Mouse (Mus musculus): Measurements from ENCODE around the gene Zdhhc18. TPM values are rescaled to one million over a fixed set of nuclear protein-coding genes. Genes with fewer than 3 reads are reported as not detected.
A peak's percentile ranks its signal among the peaks of the same experiment; 100 is the strongest.

Zdhhc18 gene
- total and polyA plus RNA-seq, 3 experiments, result 4.4 to 11.6 (median 9.6) TPM

GRCm38 (mm10) chr4:133680206-133680786 is 30.3 kb upstream of the Zdhhc18 start:
- DNase-seq (ENCODE audit: low spot score) (no peak), ATAC-seq (ENCODE audit: extremely low read depth, insufficient number of reproducible peaks, low FRiP score, poor library complexity, severe bottlenecking) (no peak)
- H3K27me3 ChIP-seq (ENCODE audit: insufficient read depth, low read length), result no peaks in the 10 kb centered on the region; the same call in 1 of the 2 replicates
- H3K4me3 ChIP-seq (ENCODE audit: low read depth, low read length), result 0 out of 2 replicates have a peak overlapping the region, but pooled peaks have one; percentile 18
- no peaks in the 10 kb centered on the region for H3K9me3 ChIP-seq (replicated peaks)
- peaks cover 89% of the 10 kb centered on the region for H3K4me1 ChIP-seq (ENCODE audit: insufficient read depth, low read depth, low read length)
- H3K36me3 ChIP-seq (replicated peaks), result peaks cover 76% of the 10 kb centered on the region
- TF ChIP-seq CTCF (IDR thresholded peaks at IDR 0.05; ENCODE audit: low read depth, low read length), result no peak
- no peak for TF ChIP-seq GATA1 (IDR thresholded peaks at IDR 0.05; ENCODE audit: borderline replicate concordance, low read length)

GRCm38 (mm10) chr4:133679629-133680028 is 29.7 kb upstream of the Zdhhc18 start:
- H3K36me3 ChIP-seq (replicated peaks), result peaks cover 70% of the 10 kb centered on the region
- TF ChIP-seq GATA2 (IDR thresholded peaks at IDR 0.05; ENCODE audit: borderline replicate concordance, low read depth, low read length) (no peak), POLR2AphosphoS5 (IDR thresholded peaks at IDR 0.05; ENCODE audit: insufficient replicate concordance, low read depth, low read length) (no peak), GATA1 (IDR thresholded peaks at IDR 0.05; ENCODE audit: borderline replicate concordance, low read length) (no peak), CTCF (IDR thresholded peaks at IDR 0.05; ENCODE audit: low read depth, low read length) (no peak), TAL1 (conservative IDR thresholded peaks at IDR 0.05; ENCODE audit: low read depth, low read length) (no peak)
- no peak for ATAC-seq (ENCODE audit: extremely low read depth, insufficient number of reproducible peaks, low FRiP score, poor library complexity, severe bottlenecking)
- H3K27me3 ChIP-seq (ENCODE audit: insufficient read depth, low read length), result no peaks in the 10 kb centered on the region
- DNase-seq (ENCODE audit: low spot score), result no peak
- H3K9me3 ChIP-seq (replicated peaks), result no peaks in the 10 kb centered on the region
- H3K4me1 ChIP-seq (ENCODE audit: insufficient read depth, low read depth, low read length), result peaks cover 89% of the 10 kb centered on the region
- no peak overlapping the region for H3K4me3 ChIP-seq (ENCODE audit: low read depth, low read length)

GRCm38 (mm10) chr4:133677266-133677665 is 27.3 kb upstream of the Zdhhc18 start:
- Histone ChIP-seq H3K4me3 (ENCODE audit: low read depth, low read length) (no peak overlapping the region), H3K9me3 (replicated peaks) (no peaks in the 10 kb centered on the region), H3K4me1 (ENCODE audit: insufficient read depth, low read depth, low read length) (peaks cover 85% of the 10 kb centered on the region), H3K36me3 (replicated peaks) (peaks cover 47% of the 10 kb centered on the region), H3K27me3 (ENCODE audit: insufficient read depth, low read length) (no peaks in the 10 kb centered on the region)
- TF ChIP-seq GATA2 (IDR thresholded peaks at IDR 0.05; ENCODE audit: borderline replicate concordance, low read depth, low read length), result no peak
- TF ChIP-seq TAL1 (conservative IDR thresholded peaks at IDR 0.05; ENCODE audit: low read depth, low read length), result no peak
- no peak for TF ChIP-seq GATA1 (IDR thresholded peaks at IDR 0.05; ENCODE audit: borderline replicate concordance, low read length)
- no peak for TF ChIP-seq POLR2AphosphoS5 (IDR thresholded peaks at IDR 0.05; ENCODE audit: insufficient replicate concordance, low read depth, low read length)
- TF ChIP-seq CTCF (IDR thresholded peaks at IDR 0.05; ENCODE audit: low read depth, low read length), result no peak
- no peak for DNase-seq (ENCODE audit: low spot score)
- ATAC-seq (ENCODE audit: extremely low read depth, insufficient number of reproducible peaks, low FRiP score, poor library complexity, severe bottlenecking), result no peak

- H3K4me1 ChIP-seq (ENCODE audit: insufficient read depth, low read depth, low read length), result peaks cover 84% of the 10 kb centered on the region
- peaks cover 36% of the 10 kb centered on the region for H3K36me3 ChIP-seq (replicated peaks)
- ATAC-seq (ENCODE audit: extremely low read depth, insufficient number of reproducible peaks, low FRiP score, poor library complexity, severe bottlenecking), result no peak
- H3K9me3 ChIP-seq (replicated peaks), result no peaks in the 10 kb centered on the region
- no peak overlapping the region; the same call in 1 of the 2 replicates for H3K4me3 ChIP-seq (ENCODE audit: low read depth, low read length)
- DNase-seq (ENCODE audit: low spot score), result no peak
- H3K27me3 ChIP-seq (ENCODE audit: insufficient read depth, low read length), result no peaks in the 10 kb centered on the region
- no peak for TF ChIP-seq GATA1 (IDR thresholded peaks at IDR 0.05; ENCODE audit: borderline replicate concordance, low read length)
- no peak for TF ChIP-seq GATA2 (IDR thresholded peaks at IDR 0.05; ENCODE audit: borderline replicate concordance, low read depth, low read length)
These were observed 26.2 kb upstream of the Zdhhc18 start for GRCm38 (mm10) chr4:133676189-133676588.

GRCm38 (mm10) chr4:133675594-133676016 is 25.7 kb upstream of the Zdhhc18 start:
- TF ChIP-seq GATA1 (IDR thresholded peaks at IDR 0.05; ENCODE audit: borderline replicate concordance, low read length), result no peak
- no peak for TF ChIP-seq CTCF (IDR thresholded peaks at IDR 0.05; ENCODE audit: low read depth, low read length)
- TF ChIP-seq POLR2AphosphoS5 (IDR thresholded peaks at IDR 0.05; ENCODE audit: insufficient replicate concordance, low read depth, low read length), result no peak
- TF ChIP-seq GATA2 (IDR thresholded peaks at IDR 0.05; ENCODE audit: borderline replicate concordance, low read depth, low read length), result no peak
- no peak for TF ChIP-seq TAL1 (conservative IDR thresholded peaks at IDR 0.05; ENCODE audit: low read depth, low read length)
- Histone ChIP-seq H3K9me3 (replicated peaks) (no peaks in the 10 kb centered on the region), H3K36me3 (replicated peaks) (peaks cover 30% of the 10 kb centered on the region), H3K4me3 (ENCODE audit: low read depth, low read length) (peak overlapping the region; percentile 5; the same call in 1 of the 2 replicates), H3K4me1 (ENCODE audit: insufficient read depth, low read depth, low read length) (peaks cover 82% of the 10 kb centered on the region), H3K27me3 (ENCODE audit: insufficient read depth, low read length) (no peaks in the 10 kb centered on the region)
- ATAC-seq (ENCODE audit: extremely low read depth, insufficient number of reproducible peaks, low FRiP score, poor library complexity, severe bottlenecking) (peak; percentile 30; the same call in 1 of the 2 replicates), DNase-seq (ENCODE audit: low spot score) (peak; percentile 45)

- no peaks in the 10 kb centered on the region for H3K27me3 ChIP-seq (ENCODE audit: insufficient read depth, low read length)
- ATAC-seq (ENCODE audit: extremely low read depth, insufficient number of reproducible peaks, low FRiP score, poor library complexity, severe bottlenecking) (no peak), DNase-seq (ENCODE audit: low spot score) (no peak)
- peak overlapping the region; percentile 22; the same call in 1 of the 2 replicates for H3K4me3 ChIP-seq (ENCODE audit: low read depth, low read length)
- H3K9me3 ChIP-seq (replicated peaks), result no peaks in the 10 kb centered on the region
- TF ChIP-seq TAL1 (conservative IDR thresholded peaks at IDR 0.05; ENCODE audit: low read depth, low read length) (no peak), GATA1 (IDR thresholded peaks at IDR 0.05; ENCODE audit: borderline replicate concordance, low read length) (no peak), POLR2AphosphoS5 (IDR thresholded peaks at IDR 0.05; ENCODE audit: insufficient replicate concordance, low read depth, low read length) (no peak), CTCF (IDR thresholded peaks at IDR 0.05; ENCODE audit: low read depth, low read length) (no peak), GATA2 (IDR thresholded peaks at IDR 0.05; ENCODE audit: borderline replicate concordance, low read depth, low read length) (no peak)
- peaks cover 32% of the 10 kb centered on the region for H3K36me3 ChIP-seq (replicated peaks)
- H3K4me1 ChIP-seq (ENCODE audit: insufficient read depth, low read depth, low read length), result peaks cover 78% of the 10 kb centered on the region
These were observed 24.4 kb upstream of the Zdhhc18 start for GRCm38 (mm10) chr4:133674331-133674695.
